Mouse (Mus musculus) myocyte (in vitro differentiated cells): ENCODE measurements around the gene Insrr. TPM values are rescaled to one million over a fixed set of nuclear protein-coding genes. Genes with fewer than 3 reads are reported as not detected.
"Not testable (repeated sequence)": the region's sequence is repeated elsewhere in the genome, so short reads cannot be mapped to it uniquely, and the experiment has no call there.

Experiments used
- H3K27me3 ChIP-seq: one replicate; pipeline ENCODE4 v1.6.1; 2011; ENCODE audit not compliant: control insufficient read depth, insufficient read depth, insufficient read length
- H3K36me3 ChIP-seq: one replicate; pipeline ENCODE4 v1.6.1; 2011; ENCODE audit not compliant: control insufficient read depth, insufficient read depth
- H3K4me2 ChIP-seq: one replicate; pipeline ENCODE4 v1.6.1; 2011; ENCODE audit warnings: low read depth, control low read depth
- H3K4me3 ChIP-seq: one replicate; pipeline ENCODE4 v1.5.1; 2011; ENCODE audit warnings: mild to moderate bottlenecking, control low read depth, moderate library complexity
- H3K79me2 ChIP-seq: one replicate; pipeline ENCODE4 v1.6.1; 2011; ENCODE audit not compliant: control insufficient read depth, insufficient read depth
- H3ac ChIP-seq: one replicate; pipeline ENCODE4 v1.6.1; 2011; ENCODE audit not compliant: control insufficient read depth, insufficient read length
- CEBPB ChIP-seq: IDR thresholded peaks from 2 replicates; pipeline ENCODE4 v1.6.1; 2011; ENCODE audit warnings: mild to moderate bottlenecking, moderate library complexity; ENCODE audit not compliant: poor library complexity, insufficient read depth, severe bottlenecking
- E2F4 ChIP-seq: IDR thresholded peaks from one replicate; pipeline ENCODE4 v1.6.1; 2011; ENCODE audit warnings: mild to moderate bottlenecking, control low read depth, moderate library complexity; ENCODE audit not compliant: insufficient read depth
- MYOD1 ChIP-seq, 3 experiments: IDR thresholded peaks; one replicate each; pipeline ENCODE4 v1.6.1; 2011; ENCODE audit warnings: control low read depth in 2 of 3, low read depth in 2 of 3, mild to moderate bottlenecking in 2 of 3, moderate library complexity in 1 of 3; ENCODE audit not compliant: insufficient read length in 2 of 3, control insufficient read depth in 1 of 3
- MYOG ChIP-seq, 3 experiments: IDR thresholded peaks; one replicate each; pipeline ENCODE4 v1.6.1; 2011; ENCODE audit warnings: control low read depth in 2 of 3, low read depth in 2 of 3, mild to moderate bottlenecking in 2 of 3; ENCODE audit not compliant: insufficient read length in 2 of 3, control insufficient read depth in 1 of 3, insufficient read depth in 1 of 3
- POLR2A ChIP-seq: IDR thresholded peaks from one replicate; pipeline ENCODE4 v1.6.1; 2011; ENCODE audit warnings: low read depth, mild to moderate bottlenecking, control low read depth, moderate library complexity; ENCODE audit not compliant: insufficient read length
- POLR2AphosphoS2 ChIP-seq: IDR thresholded peaks from one replicate; pipeline ENCODE4 v1.6.1; 2011; ENCODE audit warnings: low read depth, control low read depth; ENCODE audit not compliant: insufficient read length
- REST ChIP-seq: IDR thresholded peaks from one replicate; pipeline ENCODE4 v1.6.1; 2011; ENCODE audit warnings: mild to moderate bottlenecking, control low read depth, moderate library complexity; ENCODE audit not compliant: insufficient read depth, insufficient read length
- SRF ChIP-seq: IDR thresholded peaks from one replicate; pipeline ENCODE4 v1.6.1; 2011; ENCODE audit warnings: low read depth; ENCODE audit not compliant: control insufficient read depth, insufficient read length
- TCF12 ChIP-seq: IDR thresholded peaks from one replicate; pipeline ENCODE4 v1.6.1; 2011; ENCODE audit warnings: mild to moderate bottlenecking, control low read depth; ENCODE audit not compliant: poor library complexity, insufficient read depth, severe bottlenecking
- TCF3 ChIP-seq: IDR thresholded peaks from one replicate; pipeline ENCODE4 v1.6.1; 2011; ENCODE audit warnings: low read depth, control low read depth; ENCODE audit not compliant: insufficient read length
- USF1 ChIP-seq: IDR thresholded peaks from one replicate; pipeline ENCODE4 v1.6.1; 2011; ENCODE audit warnings: low read depth, mild to moderate bottlenecking, control low read depth, moderate library complexity
- polyA plus RNA-seq: library from polyadenylated mRNA; unstranded; fragments of >200 nt; fragmentation: generic; extraction: Trizol; gene quantifications from one replicate; pipeline ENCODE4 v1.2.1, GENCODE M21; 2012; ENCODE audit warnings: missing spikeins

Insrr gene
- polyA plus RNA-seq, 1 experiment = not detected

DNA sequence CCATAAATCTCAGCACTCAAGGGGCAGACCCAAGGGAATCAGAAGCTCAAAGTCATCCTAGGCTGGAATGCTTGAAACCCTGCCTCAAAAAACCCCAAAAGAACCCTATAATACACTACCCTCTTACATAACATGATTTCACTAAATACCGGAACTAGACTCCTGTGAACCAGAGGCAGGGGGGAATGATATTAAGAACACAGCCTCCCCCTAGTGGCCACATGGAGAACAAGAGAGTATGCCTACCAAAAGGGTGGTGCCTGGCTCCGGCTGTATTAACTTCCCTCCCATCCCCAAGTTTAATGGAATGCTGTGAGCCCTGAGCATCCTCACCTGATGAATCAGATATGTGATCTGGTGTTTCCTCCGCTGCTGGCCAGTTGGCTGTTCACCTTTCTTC lies 63.1 kb downstream of the Insrr start:
- Histone ChIP-seq H3K4me3 (no peak overlapping the region), H3K36me3 (peaks cover 17% of the 10 kb centered on the region)
- TF ChIP-seq POLR2AphosphoS2 (no peak), USF1 (no peak), MYOG (IDR thresholded peaks at IDR 0.05; ENCODE audit: control insufficient read depth in 1 of 3, insufficient read depth in 1 of 3, insufficient read length in 2 of 3, low read depth in 2 of 3) (no peak), TCF3 (no peak), E2F4 (no peak), CEBPB (no peak), POLR2A (no peak), MYOD1 (IDR thresholded peaks at IDR 0.05; ENCODE audit: control insufficient read depth in 1 of 3, insufficient read length in 2 of 3, low read depth in 2 of 3) (no peak), TCF12 (no peak), REST (no peak), SRF (no peak)

DNA sequence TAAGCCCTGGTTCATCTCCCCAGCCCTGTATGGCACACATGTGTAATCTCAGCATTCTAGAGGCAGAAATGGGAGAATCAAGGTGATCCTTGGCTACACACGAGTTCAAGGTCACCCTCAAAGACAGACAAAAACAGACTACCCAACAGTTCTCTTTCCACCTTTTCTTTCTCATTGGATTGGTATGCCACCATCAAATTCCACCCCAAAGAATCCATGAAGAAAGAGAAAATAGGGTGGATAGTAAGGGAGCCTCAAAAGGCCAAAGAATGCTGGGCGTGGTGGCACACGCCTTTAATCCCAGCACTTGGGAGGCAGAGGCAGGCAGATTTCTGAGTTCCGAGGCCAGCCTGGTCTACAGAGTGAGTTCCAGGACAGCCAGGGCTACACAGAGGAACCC lies 67.4 kb downstream of the Insrr start:
- H3ac ChIP-seq, H3K4me3 ChIP-seq, H3K27me3 ChIP-seq, H3K79me2 ChIP-seq, H3K4me2 ChIP-seq: not testable (repeated sequence)
- H3K36me3 ChIP-seq = peaks cover 33% of the 10 kb centered on the region

More for the DNA sequence above, 63.1 kb downstream of the Insrr start:
- Histone ChIP-seq H3K79me2 (no peaks in the 10 kb centered on the region), H3ac (no peak overlapping the region), H3K4me2 (no peak overlapping the region), H3K27me3 (no peaks in the 10 kb centered on the region)

Other genes with a start within 250 kb of the Insrr start
- gene Arhgef11, start 179.4 kb upstream of the Insrr start, polyA plus RNA-seq = 6.1 TPM
- gene Lrrc71, start 48.3 kb upstream of the Insrr start, polyA plus RNA-seq = 0.01 TPM
- gene Ntrk1, start 1.8 kb upstream of the Insrr start, polyA plus RNA-seq = not detected
- 0.65 TPM for gene Pear1, start 27.4 kb downstream of the Insrr start, polyA plus RNA-seq
- gene Sh2d2a, start 49.8 kb downstream of the Insrr start, polyA plus RNA-seq = not detected
- 46.3 TPM for gene Prcc, start 88.7 kb downstream of the Insrr start, polyA plus RNA-seq
- 200 TPM for gene Hdgf, start 109.4 kb downstream of the Insrr start, polyA plus RNA-seq
- 114 TPM for gene Mrpl24, start 122.6 kb downstream of the Insrr start, polyA plus RNA-seq
- gene Isg20l2, start 133.4 kb downstream of the Insrr start, polyA plus RNA-seq = 19.4 TPM
- gene Rrnad1, start 133.8 kb downstream of the Insrr start, polyA plus RNA-seq = 7.0 TPM
- 67.6 TPM for gene Crabp2, start 151.7 kb downstream of the Insrr start, polyA plus RNA-seq
- 268 TPM for gene Nes, start 174.1 kb downstream of the Insrr start, polyA plus RNA-seq
- 0.06 TPM for gene Bcan, start 203.3 kb downstream of the Insrr start, polyA plus RNA-seq
- not detected for gene Hapln2, start 230.6 kb downstream of the Insrr start, polyA plus RNA-seq
- 11.7 TPM for gene Gpatch4, start 246.2 kb downstream of the Insrr start, polyA plus RNA-seq